Comparison of ENCODE assay signal across 10 mouse cellular contexts in genomic region chr16:37973855-37974519, GRCm38 (mm10). TPM values are rescaled to one million over a fixed set of nuclear protein-coding genes. Genes with fewer than 3 reads are reported as not detected.
DNase-seq lines count a peak whose midpoint lies in the region; ATAC-seq lines count a peak whose summit lies in the region.
"Had no signal": no experiment of that assay in that cellular context is flagged by ENCODE, and none has a peak within 500 bp of the region (broad histone marks: within the 10 kb centered on the region; RNA-seq: fewer than 3 reads in every experiment).

No protein-coding gene starts in this region.

- no peaks in the 10 kb centered on the region for H3K36me3 ChIP-seq in midbrain, embryonic 14.5 days (ENCODE audit: control insufficient read depth, insufficient read depth, low read length)
- H3K36me3 ChIP-seq: liver, embryonic 13.5 days had no signal

- 39% methylated on average over 11 of the region's 11 CpGs for WGBS in midbrain, embryonic 14.5 days

- DNase-seq in cerebellum, postnatal 14 days = peak; percentile 33 to 36
- DNase-seq in cerebellum, adult 9-10 months = no peak
- peak; percentile 6 for DNase-seq in thymus, postnatal 4 days
- DNase-seq in thymus, postnatal 0 days (ENCODE audit: low spot score) = no peak
- DNase-seq in midbrain, embryonic 14.5 days = peak; percentile 75
- DNase-seq in telencephalon, adult 2 months (ENCODE audit: low read depth, low spot score) = peak; percentile 28
- DNase-seq in gastrocnemius, postnatal 4 days (ENCODE audit: low spot score in 2 of 2) = no peak
- no peak for DNase-seq in gastrocnemius, postnatal 25 days
- DNase-seq: liver, embryonic 13.5 days had no signal

- peak overlapping the region; percentile 80 for H3K27ac ChIP-seq in midbrain, embryonic 14.5 days (replicated peaks; ENCODE audit: low read depth, low read length)
- H3K27ac ChIP-seq: liver, embryonic 13.5 days had no signal

- no peak overlapping the region for H3K9ac ChIP-seq in midbrain, embryonic 14.5 days (replicated peaks; ENCODE audit: low read length)
- H3K9ac ChIP-seq: liver, embryonic 13.5 days had no signal

- ATAC-seq in midbrain, embryonic 14.5 days (ENCODE audit: low FRiP score, low TSS enrichment) = peak; percentile 48; the same call in 1 of the 2 replicates

- H3K9me3 ChIP-seq in midbrain, embryonic 14.5 days (ENCODE audit: control insufficient read depth, low read length) = no peaks in the 10 kb centered on the region
- H3K9me3 ChIP-seq: liver, embryonic 13.5 days had no signal

- peaks cover 19% of the 10 kb centered on the region for H3K4me1 ChIP-seq in midbrain, embryonic 14.5 days (ENCODE audit: control insufficient read depth, insufficient read depth, low read length)
- H3K4me1 ChIP-seq: liver, embryonic 13.5 days had no signal

- peak overlapping the region; percentile 21 for H3K4me2 ChIP-seq in midbrain, embryonic 14.5 days (ENCODE audit: low read length)
- H3K4me2 ChIP-seq: liver, embryonic 13.5 days had no signal

- H3K4me3 ChIP-seq in midbrain, embryonic 14.5 days (replicated peaks; ENCODE audit: low read depth, low read length) = no peak overlapping the region
- H3K4me3 ChIP-seq: liver, embryonic 13.5 days had no signal

- no peaks in the 10 kb centered on the region for H3K27me3 ChIP-seq in midbrain, embryonic 14.5 days (ENCODE audit: control insufficient read depth, insufficient read depth, low read length)
- H3K27me3 ChIP-seq: liver, embryonic 13.5 days had no signal

RNA-seq across cellular contexts. Expression of gene Gpr156, which starts 57.7 kb away (rescaled TPM):
- 0.13 and 0.23 TPM in 2 replicates for polyA plus RNA-seq in thymus, postnatal 0 days (2015; fragmentation: Nextera tagmentation; extraction: Ambion mirVana)
- 5.6 and 7.6 TPM in 2 replicates for polyA plus RNA-seq in midbrain, embryonic 14.5 days (2014; fragmentation: Nextera tagmentation; extraction: Ambion mirVana)
- total RNA-seq in gastrocnemius, postnatal 4 days (2021) = 1 to 10 TPM in 1 of 2 experiments, under 1 TPM in 1; 0.88 to 1.5 TPM
- under 1 TPM in 1 of 2 experiments, not detected in 1; 0.13 TPM for total RNA-seq in gastrocnemius, postnatal 25 days (2021)
- total RNA-seq: hematopoietic stem cell, adult 5-6 weeks had no signal

Comparison
In these comparisons a context has a peak if more than half of its experiments do, and no peak if none do; other contexts are left out.
1. DNase-seq: peak in cerebellum, postnatal 14 days (2 of 2), thymus, postnatal 4 days (single experiment), midbrain, embryonic 14.5 days (single experiment) and telencephalon, adult 2 months (single experiment); none in cerebellum, adult 9-10 months (single experiment), thymus, postnatal 0 days (single experiment), gastrocnemius, postnatal 4 days (0 of 2) and gastrocnemius, postnatal 25 days (single experiment).